Mouse (Mus musculus) layer of hippocampus, postnatal 10 days (tissue): Measurements from ENCODE around the gene Slco1a4. TPM values are rescaled to one million over a fixed set of nuclear protein-coding genes. Genes with fewer than 3 reads are reported as not detected.
"Not testable (repeated sequence)": the region's sequence is repeated elsewhere in the genome, so short reads cannot be mapped to it uniquely, and the experiment has no call there.

Experiments
- DNase-seq, 2 experiments: peaks; one replicate each; pipeline ENCODE4 v3.0.0; 2021; ENCODE audit warnings: low spot score in 2 of 2
- long read RNA-seq: library from polyadenylated mRNA; stranded (forward); transcript quantifications from one replicate; pipeline ENCODE4 v2.0.0, GENCODE M21; 2023
- total RNA-seq, 2 experiments: library from RNA; stranded (reverse); gene quantifications; 2 replicates each; pipeline ENCODE4 v1.2.3; 2021

The Slco1a4 gene
- total RNA-seq = 10 to 100 TPM; 15.0 to 17.7 TPM
- long read RNA-seq, partial matches to known transcripts = 3 of 16 reads
- long read RNA-seq, other reads (novel, unspliced or antisense) = 12 of 16 reads

DNA sequence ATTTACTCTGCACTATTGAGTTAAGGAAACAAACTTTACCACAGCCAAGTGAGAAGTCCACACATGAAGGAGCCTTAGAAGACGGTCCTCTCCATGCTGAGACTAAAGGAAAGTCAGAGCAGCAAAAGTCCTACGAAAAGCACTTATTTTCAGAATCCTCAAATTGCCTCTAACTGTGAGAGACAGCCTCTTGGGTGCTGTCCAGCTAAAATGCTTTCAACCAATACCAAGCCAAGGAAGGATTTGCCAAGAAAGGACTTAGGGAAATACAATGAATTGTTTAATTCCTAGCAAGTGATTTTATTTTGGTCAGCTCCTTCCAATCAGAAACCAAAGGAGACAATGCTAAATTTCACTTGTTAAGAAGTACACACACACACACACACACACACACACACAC is at the start of gene Slco1a4:
Gene Slco1a4, minus strand, starts transcription at position 115 of the 400 bp plus-strand sequence.
- no peak for DNase-seq

DNA sequence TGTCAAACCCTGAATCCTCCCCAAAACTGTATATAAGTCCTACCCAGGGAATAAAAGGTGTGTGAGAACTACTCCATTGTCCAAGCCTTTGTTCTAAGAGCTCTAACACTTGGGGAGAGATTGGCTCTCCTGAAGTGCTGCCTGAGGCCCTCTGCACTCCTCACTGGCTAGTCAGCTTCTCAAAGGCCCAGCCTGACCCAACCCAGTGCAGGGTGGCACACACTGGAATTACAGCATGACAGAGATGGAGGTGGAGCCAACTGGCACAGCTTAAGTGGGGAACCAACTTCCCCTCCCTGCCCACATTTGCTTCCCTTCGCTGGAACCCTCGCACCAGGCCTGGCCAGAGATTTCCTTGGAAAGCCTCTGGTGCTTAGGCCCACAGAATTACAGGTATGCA is 42.2 kb upstream of the Slco1a4 start:
- DNase-seq = no peak

DNA sequence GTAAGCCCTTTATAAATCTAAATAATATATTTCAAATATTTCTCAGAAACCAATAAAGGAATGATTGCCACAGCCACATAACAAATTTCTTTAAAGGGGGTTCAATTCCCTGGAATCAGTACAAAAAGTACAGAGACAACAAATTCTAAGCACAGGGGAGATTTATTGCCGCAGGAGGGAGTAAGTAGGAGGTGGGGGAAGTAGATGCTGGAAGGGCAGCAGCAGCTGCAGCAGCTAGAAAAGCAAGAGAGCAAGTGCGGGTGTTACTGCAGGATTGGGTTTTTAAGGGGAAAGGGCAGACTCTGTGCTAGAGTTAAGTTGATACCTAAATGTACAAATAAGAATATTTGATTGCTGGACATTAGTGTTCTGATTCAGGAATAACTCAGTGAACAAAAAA is 33.7 kb upstream of the Slco1a4 start:
- no peak for DNase-seq

DNA sequence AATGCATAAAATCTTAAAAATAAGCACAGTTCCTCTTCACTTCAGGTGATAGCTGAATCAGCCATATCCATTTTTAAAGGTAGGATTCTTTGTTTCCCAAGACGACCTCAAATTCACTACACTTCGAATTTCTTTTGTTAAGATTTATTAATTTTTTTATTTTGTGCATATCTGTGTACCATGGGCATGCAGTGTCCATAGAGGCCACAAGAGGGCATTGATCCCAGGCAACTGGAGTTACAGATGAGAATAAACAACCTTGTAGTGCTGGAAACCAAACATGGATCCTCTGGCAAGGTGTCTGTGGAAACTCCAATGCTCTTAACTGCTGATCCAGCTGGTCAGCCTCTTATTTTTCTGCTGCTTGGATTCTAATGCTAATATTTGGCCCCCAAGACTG is 32.2 kb upstream of the Slco1a4 start:
- DNase-seq = no peak

DNA sequence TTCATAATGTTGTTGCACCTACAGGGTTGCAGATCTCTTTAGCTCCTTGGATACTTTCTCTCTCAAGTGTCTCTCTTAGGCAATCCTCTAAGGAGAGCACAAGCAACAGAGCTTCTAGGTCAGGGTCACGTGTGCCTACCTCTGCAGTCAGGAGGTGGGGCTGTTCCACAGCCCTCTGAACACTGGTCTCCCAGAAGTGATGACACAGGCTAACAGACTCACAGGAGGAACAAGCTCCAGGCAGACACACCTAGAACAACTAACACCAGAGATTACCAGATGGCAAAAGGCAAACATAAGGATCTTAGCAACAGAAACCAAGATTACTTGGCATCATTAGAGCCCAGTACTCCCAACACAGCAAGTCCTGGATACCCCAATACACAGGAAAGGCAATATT is 26.6 kb upstream of the Slco1a4 start:
- DNase-seq = no peak

DNA sequence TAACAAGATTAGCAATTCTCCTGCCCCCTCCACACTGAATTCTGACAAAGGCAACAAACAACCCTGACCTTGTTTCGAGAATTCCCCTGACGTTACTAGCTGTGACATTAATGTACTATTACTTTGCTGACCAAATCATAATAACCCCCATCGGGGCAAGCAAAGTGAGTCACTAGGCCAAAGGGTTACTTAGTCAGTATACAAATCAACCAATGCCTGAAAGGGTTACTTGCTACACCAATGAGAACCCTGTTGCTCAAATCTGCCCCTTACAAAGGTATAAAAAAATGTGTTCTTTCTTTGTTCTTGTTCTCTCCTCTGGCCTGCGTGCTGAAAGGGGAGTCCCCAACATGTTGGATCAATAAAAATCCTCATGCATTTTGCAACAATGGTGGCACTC is 19.7 kb upstream of the Slco1a4 start:
- not testable (repeated sequence) for DNase-seq

DNA sequence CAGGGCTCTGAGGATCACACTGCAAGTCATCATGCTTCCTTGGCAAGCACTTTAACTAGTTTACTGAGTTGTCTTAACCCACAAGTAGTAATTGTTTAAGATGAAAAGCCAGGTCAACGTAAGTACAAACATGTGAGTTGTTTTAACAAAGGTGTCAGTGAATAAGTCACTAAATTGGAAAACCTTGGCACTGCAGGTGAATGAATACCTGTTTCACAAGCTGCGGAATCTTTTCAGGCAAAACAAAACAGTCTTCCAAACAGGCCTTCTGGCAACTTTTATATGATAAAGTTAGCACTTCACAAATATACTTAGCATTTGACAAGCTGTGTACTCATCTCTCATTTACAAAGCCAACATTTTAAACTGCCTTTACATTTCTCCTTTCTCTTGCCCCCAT is 15.7 kb upstream of the Slco1a4 start:
- DNase-seq = no peak

DNA sequence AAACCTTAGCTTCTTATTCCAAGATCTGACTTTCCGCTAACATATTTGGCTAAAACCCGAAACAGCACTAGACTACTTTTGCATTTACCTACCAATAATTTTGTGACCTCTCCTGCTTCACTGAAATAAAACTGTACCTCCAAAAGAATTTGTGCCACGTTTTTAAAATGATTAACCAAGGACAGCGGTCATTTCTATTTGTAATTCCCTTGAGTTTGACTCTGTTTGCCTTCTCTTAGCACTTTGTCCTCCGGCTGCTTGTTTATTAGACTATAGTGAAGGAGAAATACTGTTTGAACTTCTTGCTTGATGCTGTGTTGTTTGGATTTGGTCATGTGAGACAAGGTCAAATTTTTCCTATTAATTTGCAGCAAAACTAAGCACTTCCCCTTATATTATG is 12.7 kb upstream of the Slco1a4 start:
- no peak for DNase-seq

DNA sequence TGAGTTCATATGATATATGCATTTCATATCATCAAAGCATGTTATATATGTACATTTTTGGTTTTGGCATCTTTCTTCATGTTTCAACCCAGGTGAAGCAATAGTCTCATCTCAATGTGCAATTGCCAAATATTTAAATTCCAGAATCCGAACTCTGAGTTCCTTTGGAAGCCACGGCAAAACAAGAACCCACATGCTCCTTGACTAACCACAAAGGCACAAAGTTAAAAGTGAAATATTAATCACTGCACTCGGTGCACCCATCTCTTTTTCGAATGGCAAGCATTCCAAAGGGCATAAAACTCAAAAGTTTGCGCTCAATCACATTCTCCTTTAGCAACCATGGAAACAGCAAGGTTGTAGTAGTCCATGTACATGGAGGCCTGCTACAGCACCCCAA is 10.0 kb upstream of the Slco1a4 start:
- no peak for DNase-seq

DNA sequence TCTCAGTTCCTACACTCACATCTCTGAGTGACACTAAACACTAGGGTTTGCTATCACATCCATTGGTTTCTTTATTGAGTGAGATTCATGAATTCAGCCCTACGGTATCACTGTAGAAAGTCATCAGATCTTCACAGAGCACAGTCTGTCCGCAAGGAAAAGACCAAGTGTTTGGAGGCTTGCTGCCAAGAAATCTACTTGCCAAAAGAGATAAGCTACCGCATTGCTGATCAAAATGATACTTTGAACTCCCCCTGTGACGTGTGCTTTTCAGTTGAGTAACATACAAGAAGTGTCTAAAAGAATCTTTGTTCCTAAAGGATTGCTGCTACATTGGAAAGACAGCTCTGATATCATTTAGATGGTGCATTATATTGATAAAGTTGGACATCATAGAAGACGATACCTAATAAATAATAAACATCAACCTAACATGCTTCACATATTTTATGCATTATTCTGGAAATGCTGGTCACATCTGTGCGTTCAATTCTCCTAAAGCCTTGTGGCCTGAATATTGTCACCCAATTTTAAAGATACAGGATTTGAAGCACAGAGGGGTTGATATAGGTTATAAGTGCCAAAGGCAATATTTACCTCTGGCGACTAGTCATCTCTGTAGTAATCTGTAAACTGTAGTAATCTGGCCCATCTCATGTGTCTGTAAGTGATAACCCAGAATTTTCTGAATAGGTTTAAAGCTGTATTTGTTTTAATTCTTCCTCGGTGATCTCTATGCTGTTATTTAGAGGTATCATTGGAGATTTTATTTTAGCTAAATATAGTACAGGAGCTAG is 1.9 kb upstream of the Slco1a4 start:
- DNase-seq = no peak

DNA sequence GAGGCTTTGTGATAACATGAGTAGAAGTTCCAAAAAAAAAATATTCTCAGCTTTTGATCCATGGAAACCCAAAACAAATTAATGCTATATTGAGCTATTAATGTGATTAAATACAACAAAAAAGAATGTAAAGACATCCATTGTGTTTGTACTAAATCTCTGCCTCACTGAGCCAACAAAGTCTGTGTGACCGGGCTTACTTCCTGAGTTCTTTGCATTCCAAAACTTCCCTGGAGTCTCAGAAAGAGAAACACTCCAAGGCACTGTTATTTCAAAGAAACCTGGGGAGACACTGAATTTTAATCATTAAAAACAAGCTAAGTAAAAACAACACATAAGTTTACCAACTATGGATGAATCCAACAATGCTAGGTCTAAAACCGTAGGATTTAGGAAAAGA is 2.4 kb downstream of the Slco1a4 start:
- no peak for DNase-seq

DNA sequence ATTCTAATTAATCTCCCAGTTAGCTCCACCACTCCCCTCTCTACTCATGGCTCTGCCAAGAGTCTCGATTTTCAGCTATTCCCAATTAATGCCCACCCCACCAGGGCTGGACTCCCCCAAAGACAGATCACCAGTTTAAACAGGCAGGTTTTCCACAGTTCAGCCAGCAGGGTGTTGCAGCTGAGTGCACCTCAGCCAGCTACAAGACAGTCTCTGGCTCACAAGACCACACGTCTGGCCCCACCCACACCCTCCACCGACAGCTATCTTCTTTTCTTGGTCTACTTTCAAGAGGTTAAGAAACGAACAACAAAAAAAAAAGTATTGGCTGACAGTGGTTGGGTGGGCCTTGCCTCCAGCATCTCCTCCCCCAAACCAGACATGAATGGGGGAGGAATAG is 6.9 kb downstream of the Slco1a4 start:
- no peak for DNase-seq

DNA sequence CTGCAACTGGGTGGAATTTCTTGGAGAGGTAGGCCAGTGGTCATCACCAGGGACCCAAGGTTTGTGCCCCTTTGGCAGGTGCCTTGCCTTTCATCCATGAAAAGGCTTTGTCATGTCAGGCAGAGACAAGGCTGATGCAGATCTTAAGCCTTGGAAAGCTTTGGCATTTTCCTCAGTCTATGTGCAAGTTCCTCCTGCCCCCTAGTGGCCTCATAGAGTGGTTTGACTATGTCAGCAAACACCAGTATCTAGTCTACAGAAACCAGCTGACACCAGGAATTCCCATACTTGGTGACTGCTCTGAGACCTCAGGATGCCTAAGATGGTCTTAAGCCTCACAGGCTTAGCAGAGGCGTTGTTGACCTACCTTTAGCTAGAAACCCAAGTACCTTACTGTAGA is 58.2 kb downstream of the Slco1a4 start:
- DNase-seq = peak; percentile 8 to 30

DNA sequence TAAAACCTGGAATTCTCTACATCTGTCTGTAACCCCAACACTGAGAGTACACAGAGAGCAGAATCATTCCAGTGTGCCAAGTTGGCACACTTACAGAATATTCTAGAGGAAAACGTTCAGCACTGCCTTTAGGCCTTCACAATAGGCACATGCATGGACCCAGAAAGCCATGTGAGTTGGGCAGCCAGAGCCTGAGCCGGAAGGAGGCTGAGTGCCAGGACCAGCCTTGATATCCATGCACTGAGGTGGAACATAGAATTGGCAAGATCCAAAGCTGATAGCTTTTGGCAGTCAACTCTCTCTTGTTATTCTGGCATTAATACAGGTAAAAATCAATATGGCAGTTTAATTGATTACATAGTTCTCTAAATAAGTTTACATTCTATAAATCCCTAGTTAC is 81.5 kb downstream of the Slco1a4 start:
- DNase-seq = no peak

DNA sequence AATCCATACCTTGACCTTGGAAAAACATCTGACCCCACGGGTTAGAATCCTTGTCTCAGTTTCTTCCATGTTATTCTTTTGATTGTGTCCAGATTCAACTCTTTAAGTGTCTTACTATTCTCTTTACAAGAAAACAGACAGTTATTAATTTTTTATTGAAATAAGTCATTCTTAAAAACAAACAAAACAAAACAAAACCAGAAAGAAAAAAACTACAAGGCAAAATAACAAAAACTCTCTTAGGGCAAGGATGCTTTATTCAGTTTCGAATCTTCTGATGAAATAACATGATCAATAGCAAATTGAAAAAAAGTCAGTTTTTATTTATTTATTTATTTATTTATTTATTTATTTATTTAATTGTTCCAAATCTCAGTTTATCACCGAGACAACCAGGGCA is 82.3 kb downstream of the Slco1a4 start, which contains the start of gene Gm5724:
Gene Gm5724, minus strand, starts transcription at position 101 of the 400 bp plus-strand sequence.
- no peak for DNase-seq

Other genes with a start within 250 kb of the Slco1a4 start
- gene Slco1b2, start 226.7 kb downstream of the Slco1a4 start, total RNA-seq = not detected
- gene Gm5724, start 82.4 kb downstream of the Slco1a4 start, total RNA-seq = not detected
- not detected for gene Slco1a1, start 90.8 kb upstream of the Slco1a4 start, total RNA-seq
- gene Gm6614, start 155.2 kb upstream of the Slco1a4 start, total RNA-seq = not detected